Mouse (Mus musculus) lung, postnatal 4 days (tissue): Measurements from ENCODE around the gene Cd6.

Source experiments
- DNase-seq, 2 experiments: peaks; one replicate each; pipeline ENCODE4 v3.0.0; 2021

The Cd6 gene

GRCm38 (mm10) chr19:10798576-10798975 is 31.3 kb downstream of the Cd6 start:
- no peak for DNase-seq

DNA sequence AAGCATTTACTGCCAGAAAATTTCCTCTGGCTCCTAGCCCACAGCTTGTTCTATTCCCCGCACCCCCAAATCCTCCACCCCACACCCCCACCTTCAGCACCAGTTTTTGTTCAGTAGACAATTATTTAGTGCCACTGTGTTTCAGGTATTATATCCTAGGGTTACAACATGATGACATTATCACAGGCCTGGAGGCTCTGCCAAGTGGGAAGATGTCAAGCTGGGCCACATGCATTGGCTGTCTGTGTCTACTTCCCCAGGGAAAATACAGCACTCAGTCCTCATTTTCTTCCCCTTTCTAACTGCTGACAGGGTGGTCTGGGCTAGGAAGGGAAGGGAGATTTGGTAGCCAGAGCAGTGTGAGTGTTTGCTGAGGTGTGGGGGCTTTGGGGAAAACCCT is 34.9 kb downstream of the Cd6 start:
- no peak for DNase-seq

- no peak for DNase-seq
These were observed 36.8 kb downstream of the Cd6 start for GRCm38 (mm10) chr19:10793044-10793443.

- no peak for DNase-seq
These were observed 39.5 kb downstream of the Cd6 start for GRCm38 (mm10) chr19:10790323-10790722.

- DNase-seq, result no peak
These were observed 41.6 kb downstream of the Cd6 start for GRCm38 (mm10) chr19:10788242-10788641.

DNA sequence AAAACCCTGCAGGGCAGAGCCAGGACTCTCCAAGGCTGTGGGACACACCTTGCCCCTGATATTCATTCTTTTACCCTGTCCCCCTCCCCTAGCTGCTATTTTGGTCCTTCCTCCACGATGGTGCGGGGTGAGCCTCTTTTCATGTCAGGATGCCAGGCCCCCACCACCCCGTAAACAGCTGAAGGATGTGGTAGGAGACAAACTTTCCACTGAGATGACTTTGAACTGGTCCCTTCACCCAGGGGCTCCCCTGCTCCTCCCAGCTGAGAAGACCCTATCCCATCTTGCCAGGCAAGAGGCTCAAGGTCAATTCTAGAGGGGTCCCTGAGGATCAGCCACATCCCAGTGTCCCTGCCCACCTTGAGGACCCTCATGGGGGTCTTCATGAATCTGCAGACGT is 42.5 kb downstream of the Cd6 start:
- no peak for DNase-seq

DNA sequence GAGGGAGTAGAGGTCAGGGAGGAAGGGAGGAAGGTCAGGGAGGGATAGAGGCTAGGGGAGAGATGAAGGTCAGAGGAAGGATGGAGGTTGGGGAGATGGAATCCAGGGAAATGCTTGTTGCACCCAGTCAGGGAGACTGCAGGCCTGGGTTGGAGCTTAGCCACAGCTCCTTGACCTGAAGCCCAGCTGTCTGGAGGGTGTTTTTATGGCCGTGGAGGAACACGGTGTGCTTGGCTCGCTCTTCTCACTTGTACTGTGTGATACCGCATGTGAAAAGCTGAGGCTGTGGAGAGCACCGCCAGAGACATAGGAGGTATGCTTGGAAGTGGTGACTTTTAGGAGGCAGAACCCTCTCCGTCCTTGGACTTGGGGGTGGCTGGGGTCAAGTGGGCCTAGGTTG is 43.1 kb downstream of the Cd6 start:
- no peak for DNase-seq

- DNase-seq, result no peak
These were observed 44.9 kb downstream of the Cd6 start for GRCm38 (mm10) chr19:10784796-10785459.

GRCm38 (mm10) chr19:10784061-10784460 is 45.8 kb downstream of the Cd6 start:
- DNase-seq, result no peak

DNA sequence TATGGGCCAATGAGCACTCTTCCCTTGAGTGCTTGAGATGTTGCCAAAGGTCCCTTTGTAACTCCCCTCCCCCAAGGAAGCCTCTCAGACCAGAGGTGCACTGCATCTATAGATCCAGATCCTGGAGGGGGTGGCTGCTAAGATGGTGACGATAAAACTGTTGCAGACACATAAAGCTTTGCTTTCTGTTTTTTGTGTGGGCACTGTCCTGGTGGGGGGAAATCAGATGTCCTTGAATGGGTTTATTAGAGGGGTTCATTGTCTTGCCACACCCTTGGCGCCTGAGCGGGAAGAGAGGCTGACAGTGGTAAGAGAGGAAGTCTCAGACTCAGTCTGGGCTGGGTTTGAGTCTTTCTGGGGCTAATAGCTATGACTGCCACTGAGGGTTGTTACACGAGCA is 46.7 kb downstream of the Cd6 start:
- no peak for DNase-seq

- no peak for DNase-seq
These were observed 48.2 kb downstream of the Cd6 start for GRCm38 (mm10) chr19:10781641-10782040.

DNA sequence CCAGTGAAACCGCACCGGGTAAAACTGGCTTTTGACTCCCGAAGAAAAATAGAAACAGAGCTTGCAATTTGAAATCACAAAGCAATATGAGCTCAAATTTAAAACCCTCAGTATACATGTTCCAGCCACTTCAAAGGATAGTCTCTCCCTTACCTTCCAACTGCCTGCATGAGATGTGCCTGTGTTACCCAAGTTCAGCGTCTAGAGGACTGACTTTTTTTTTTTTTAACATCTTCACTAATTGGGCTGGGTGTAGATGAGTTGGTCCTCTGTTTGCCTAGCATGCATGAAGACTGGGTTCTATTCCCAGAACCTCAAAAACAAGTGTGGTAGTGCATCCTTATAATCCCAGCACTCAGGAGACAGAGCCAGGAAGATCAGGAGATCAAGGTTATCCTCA is 53.0 kb downstream of the Cd6 start:
- DNase-seq, result no peak

DNA sequence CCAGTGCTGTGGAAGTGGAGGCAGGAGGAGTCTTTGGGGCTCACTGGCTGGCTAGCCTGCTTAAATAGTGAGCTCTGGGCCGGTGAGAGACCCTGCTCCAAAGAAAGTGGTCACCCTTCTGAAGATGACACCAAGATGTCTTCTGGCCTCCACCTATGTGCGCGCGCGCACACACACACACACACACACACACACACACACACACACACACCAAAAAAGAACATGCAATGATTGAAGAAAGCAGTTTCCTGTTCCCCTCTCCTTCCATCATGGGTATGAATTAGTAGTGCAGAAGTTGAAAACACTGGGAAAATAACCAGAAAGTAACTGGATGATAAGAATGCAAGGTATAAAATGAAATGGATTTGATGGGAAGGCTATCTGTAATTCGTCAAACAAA is 55.7 kb downstream of the Cd6 start:
- DNase-seq, result no peak

- DNase-seq, result no peak
These were observed 56.5 kb downstream of the Cd6 start for GRCm38 (mm10) chr19:10773384-10773783.

GRCm38 (mm10) chr19:10772866-10773265 is 57.0 kb downstream of the Cd6 start:
- no peak for DNase-seq

- no peak for DNase-seq
These were observed 57.9 kb downstream of the Cd6 start for GRCm38 (mm10) chr19:10771995-10772394.

DNA sequence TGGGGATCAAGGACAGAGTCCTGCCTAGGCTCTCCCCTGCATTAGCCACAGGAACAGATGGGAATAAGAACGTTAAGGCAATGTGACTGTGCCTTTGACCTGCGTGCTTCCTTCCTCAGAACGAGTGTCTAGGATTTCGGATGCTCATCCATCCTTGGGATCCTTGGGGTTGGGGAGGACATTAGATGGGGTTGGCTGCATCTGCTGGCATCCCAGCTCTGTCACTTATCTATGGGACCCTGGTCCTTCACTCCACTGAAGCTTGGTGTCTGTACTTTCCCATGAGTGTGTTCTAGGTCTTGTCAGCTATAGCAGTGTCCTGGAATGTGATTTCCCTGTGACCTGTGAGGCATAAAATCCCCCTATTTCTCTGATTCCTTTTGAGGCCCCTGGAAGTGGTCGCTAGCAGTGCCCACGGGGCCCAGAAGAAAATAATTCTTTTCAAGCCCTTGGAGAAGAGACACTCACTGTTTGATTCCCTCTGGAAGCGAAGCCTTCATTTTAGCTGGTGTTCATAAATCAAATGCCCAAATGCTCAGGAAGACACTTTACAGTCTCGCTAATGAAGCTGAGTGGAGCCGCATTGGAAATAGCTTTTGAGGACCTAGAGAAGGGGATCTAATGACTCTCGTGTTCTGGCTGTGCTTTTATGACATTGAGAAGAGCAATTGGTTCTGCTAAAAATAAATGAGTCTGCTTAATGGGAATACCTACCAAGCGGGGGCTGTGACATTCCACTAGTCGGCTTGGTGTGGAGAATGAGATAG is 60.2 kb downstream of the Cd6 start:
- no peak for DNase-seq

- no peak for DNase-seq
These were observed 61.0 kb downstream of the Cd6 start for GRCm38 (mm10) chr19:10768694-10769428.

DNA sequence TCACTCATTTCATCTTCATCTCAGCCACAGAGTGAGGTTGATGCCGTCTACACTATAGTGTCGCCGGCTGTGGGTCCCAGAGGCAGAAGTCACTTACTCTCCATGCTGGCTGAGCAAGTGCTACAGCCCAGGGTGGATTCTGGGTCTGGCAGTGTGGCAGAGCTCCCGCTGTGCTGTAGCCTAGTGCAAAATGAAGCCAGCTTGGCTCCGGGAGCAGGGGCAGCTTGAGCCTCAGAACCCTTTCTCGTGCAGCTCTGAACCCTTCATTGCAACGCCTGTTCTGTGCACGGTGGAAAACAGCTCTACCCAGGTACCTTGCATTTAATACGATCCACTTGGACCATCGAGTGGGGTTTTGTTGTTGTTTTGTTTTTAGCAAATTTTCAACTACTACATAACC is 62.2 kb downstream of the Cd6 start:
- no peak for DNase-seq

DNA sequence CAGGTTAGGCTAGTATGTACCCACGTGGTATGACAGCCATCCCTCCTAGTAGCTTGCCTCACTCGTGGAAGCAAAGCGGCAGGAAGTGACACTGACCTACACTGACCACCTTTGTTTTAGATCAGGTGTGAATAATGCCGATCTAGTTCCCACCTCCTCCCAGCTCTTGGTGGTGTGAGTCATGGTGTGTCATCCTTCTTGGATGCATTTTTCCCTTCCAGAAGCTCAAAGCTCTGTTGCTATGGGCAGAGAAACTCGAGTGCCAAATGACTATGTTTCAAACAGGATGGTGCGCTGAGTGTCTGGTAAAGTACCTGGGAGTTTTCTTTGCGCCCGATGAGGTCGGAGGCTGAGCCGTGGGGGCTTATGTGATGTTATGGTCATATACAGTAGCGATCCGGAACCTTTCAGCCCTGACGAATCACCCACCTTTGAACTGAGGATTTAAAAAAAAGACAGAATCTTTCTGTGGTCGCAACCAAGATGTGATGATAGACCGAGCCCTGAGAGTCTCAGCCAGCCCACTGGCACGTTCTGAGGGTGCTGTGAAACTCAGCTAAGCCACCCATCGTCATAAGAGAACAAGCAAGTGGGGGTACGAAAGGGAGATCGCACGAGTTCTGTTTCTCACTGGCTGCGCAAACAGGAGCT is 66.4 kb downstream of the Cd6 start:
- DNase-seq, result no peak

GRCm38 (mm10) chr19:10762468-10762867 is 67.4 kb downstream of the Cd6 start:
- DNase-seq, result no peak

GRCm38 (mm10) chr19:10761794-10762415 is 68.0 kb downstream of the Cd6 start:
- DNase-seq, result no peak
